16 mouse cellular contexts compared by ENCODE assay signal in genomic region chr5:110140424-110140823, GRCm38 (mm10).
"Had no signal": no experiment of that assay in that cellular context is flagged by ENCODE, and none has a peak within 500 bp of the region (broad histone marks: within the 10 kb centered on the region; RNA-seq: fewer than 3 reads in every experiment).

No protein-coding gene starts in this region.

- H3K9me3 ChIP-seq: neural tube, embryonic 13.5 days; neural tube, embryonic 15.5 days; stomach, embryonic 15.5 days had no signal

- H3K4me2 ChIP-seq: neural tube, embryonic 13.5 days; neural tube, embryonic 15.5 days; stomach, embryonic 15.5 days had no signal

- H3K9ac ChIP-seq: neural tube, embryonic 13.5 days; neural tube, embryonic 15.5 days; stomach, embryonic 15.5 days had no signal

- H3K4me3 ChIP-seq: neural tube, embryonic 13.5 days; neural tube, embryonic 15.5 days; stomach, embryonic 15.5 days had no signal

- H3K4me1 ChIP-seq: stomach, embryonic 15.5 days had no signal

- H3K27ac ChIP-seq: neural tube, embryonic 13.5 days; neural tube, embryonic 15.5 days; stomach, embryonic 15.5 days; stomach, postnatal 0 days had no signal

- H3K27me3 ChIP-seq: neural tube, embryonic 13.5 days; neural tube, embryonic 15.5 days; stomach, embryonic 15.5 days had no signal

- DNase-seq: retina, postnatal 1 day; right cerebral cortex, adult 18-20 months; right cerebral cortex, postnatal 14 days; right cerebral cortex, postnatal 25 days; right cerebral cortex, postnatal 4 days; spleen, adult 18-20 months; thymus, adult 18-20 months; thymus, adult 2 months; thymus, postnatal 14 days; thymus, postnatal 25 days; thymus, postnatal 36 days; thymus, postnatal 4 days had no signal
